Mouse (Mus musculus) left cerebral cortex, adult 6 months (tissue): Measurements from ENCODE around the gene Mrpl36. TPM values are rescaled to one million over a fixed set of nuclear protein-coding genes. Genes with fewer than 3 reads are reported as not detected.

Source experiments
- long read RNA-seq, 2 experiments: library from polyadenylated mRNA; unstranded; transcript quantifications; one replicate each; pipeline ENCODE4 v2.0.0; 2019 to 2020
- polyA plus RNA-seq: library from polyadenylated mRNA; unstranded; fragments of <200 nt; fragmentation: Nextera tagmentation; gene quantifications from 2 replicates; pipeline ENCODE4 v1.2.3, GENCODE M21; 2021

Mrpl36 gene
- 113 and 118 TPM in 2 replicates for polyA plus RNA-seq
- long read RNA-seq, experiment 1, transcript Mrpl36-201 (2 exons, 923 nt) = major isoform, 40 of 44 reads
- long read RNA-seq, experiment 1, partial matches to known transcripts = 0 of 44 reads
- long read RNA-seq, experiment 1, other reads (novel, unspliced or antisense) = 2 of 44 reads
- long read RNA-seq, experiment 2, transcript Mrpl36-201 (2 exons, 923 nt) = major isoform, 80 of 92 reads
- long read RNA-seq, experiment 2, partial matches to known transcripts = 8 of 92 reads
- long read RNA-seq, experiment 2, other reads (novel, unspliced or antisense) = 1 of 92 reads

GRCm38 (mm10) chr13:73327827-73328698 is at the start of gene Mrpl36, which contains the start of gene Ndufs6:
TSS of gene Mrpl36 (plus strand) at chr13:73328513.
TSS of gene Ndufs6 (minus strand) at chr13:73328542.

Other genes starting within 250 kb of the Mrpl36 start
- not detected in 2 replicates for gene Irx4, start 68.0 kb upstream of the Mrpl36 start, polyA plus RNA-seq
- gene Ndufs6, start within 50 bp of the Mrpl36 start, polyA plus RNA-seq = 403 and 449 TPM in 2 replicates
- gene Lpcat1, start 138.7 kb downstream of the Mrpl36 start, polyA plus RNA-seq = 13.5 and 22.2 TPM in 2 replicates
- 0.04 and 0.07 TPM in 2 replicates for gene Slc6a3, start 208.2 kb downstream of the Mrpl36 start, polyA plus RNA-seq